Mouse (Mus musculus) lung, postnatal 0 days (tissue): ENCODE data around the gene Iba57. TPM values are rescaled to one million over a fixed set of nuclear protein-coding genes. Genes with fewer than 3 reads are reported as not detected.
"Not testable (repeated sequence)": the region's sequence is repeated elsewhere in the genome, so short reads cannot be mapped to it uniquely, and the experiment has no call there.

Experiments used
- ATAC-seq: fragments of 200-750 bp; cut with Nextera tagmentation; 2 replicates; pipeline ENCODE4 v1.8.0; 2017; ENCODE audit warnings: moderate library complexity
- DNase-seq: peaks from one replicate; pipeline ENCODE4 v3.0.0-alpha.2; 2016; ENCODE audit warnings: low spot score
- H3K27ac ChIP-seq: fragments of 300-500 bp; sonication (generic); 2 replicates; pipeline ENCODE4 v1.5.1; 2014; ENCODE audit warnings: antibody characterized with exemption, mild to moderate bottlenecking, low read length, mixed read lengths
- H3K27me3 ChIP-seq: fragments of 300-500 bp; sonication (generic); replicated peaks from 2 replicates; pipeline ENCODE4 v1.6.1; 2014; ENCODE audit warnings: low read length, mixed read lengths; ENCODE audit not compliant: insufficient read depth
- H3K36me3 ChIP-seq: fragments of 300-500 bp; sonication (generic); 2 replicates; pipeline ENCODE4 v1.6.1; 2014; ENCODE audit warnings: low read length, mixed read lengths; ENCODE audit not compliant: insufficient read depth
- H3K4me1 ChIP-seq: fragments of 300-500 bp; sonication (generic); 2 replicates; pipeline ENCODE4 v1.6.1; 2014; ENCODE audit warnings: antibody characterized with exemption, low read depth, low read length, mixed read lengths; ENCODE audit not compliant: insufficient read depth
- H3K4me2 ChIP-seq: fragments of 300-500 bp; sonication (generic); replicated peaks from 2 replicates; pipeline ENCODE4 v1.6.1; 2014; ENCODE audit warnings: low read depth, mild to moderate bottlenecking, low read length, moderate library complexity, mixed read lengths
- H3K4me3 ChIP-seq: fragments of 300-500 bp; sonication (generic); 2 replicates; pipeline ENCODE4 v1.5.1; 2014; ENCODE audit warnings: low read depth, low read length
- H3K9ac ChIP-seq: fragments of 300-500 bp; sonication (generic); replicated peaks from 2 replicates; pipeline ENCODE4 v1.6.1; 2014; ENCODE audit warnings: low read depth, mild to moderate bottlenecking
- H3K9me3 ChIP-seq: fragments of 300-500 bp; sonication (generic); 2 replicates; pipeline ENCODE4 v1.6.1; 2016; ENCODE audit warnings: low read length, mixed read lengths
- CTCF ChIP-seq: IDR thresholded peaks from 2 replicates; pipeline ENCODE4 v1.5.1; 2016; ENCODE audit warnings: antibody characterized with exemption, mild to moderate bottlenecking
- EP300 ChIP-seq: IDR thresholded peaks from 2 replicates; pipeline ENCODE4 v1.6.1; 2016; ENCODE audit warnings: antibody characterized with exemption, mild to moderate bottlenecking, control low read depth
- WGBS: fragments of 180-500 bp; shearing (Covaris S2); extraction: QIAGEN DNeasy Blood & Tissue Kit; methylation state at CpG from one replicate; pipeline ENCODE4 v1.1.7; 2014; 5-methylcytosine and 5-hydroxymethylcytosine counted together
- polyA plus RNA-seq: library from polyadenylated mRNA; unstranded; fragments of >200 nt; fragmentation: Nextera tagmentation; extraction: Ambion mirVana; gene quantifications from 2 replicates; pipeline ENCODE4 v1.2.1, GENCODE M21; 2015

The Iba57 gene
- polyA plus RNA-seq, result 3.1 and 3.9 TPM in 2 replicates

DNA sequence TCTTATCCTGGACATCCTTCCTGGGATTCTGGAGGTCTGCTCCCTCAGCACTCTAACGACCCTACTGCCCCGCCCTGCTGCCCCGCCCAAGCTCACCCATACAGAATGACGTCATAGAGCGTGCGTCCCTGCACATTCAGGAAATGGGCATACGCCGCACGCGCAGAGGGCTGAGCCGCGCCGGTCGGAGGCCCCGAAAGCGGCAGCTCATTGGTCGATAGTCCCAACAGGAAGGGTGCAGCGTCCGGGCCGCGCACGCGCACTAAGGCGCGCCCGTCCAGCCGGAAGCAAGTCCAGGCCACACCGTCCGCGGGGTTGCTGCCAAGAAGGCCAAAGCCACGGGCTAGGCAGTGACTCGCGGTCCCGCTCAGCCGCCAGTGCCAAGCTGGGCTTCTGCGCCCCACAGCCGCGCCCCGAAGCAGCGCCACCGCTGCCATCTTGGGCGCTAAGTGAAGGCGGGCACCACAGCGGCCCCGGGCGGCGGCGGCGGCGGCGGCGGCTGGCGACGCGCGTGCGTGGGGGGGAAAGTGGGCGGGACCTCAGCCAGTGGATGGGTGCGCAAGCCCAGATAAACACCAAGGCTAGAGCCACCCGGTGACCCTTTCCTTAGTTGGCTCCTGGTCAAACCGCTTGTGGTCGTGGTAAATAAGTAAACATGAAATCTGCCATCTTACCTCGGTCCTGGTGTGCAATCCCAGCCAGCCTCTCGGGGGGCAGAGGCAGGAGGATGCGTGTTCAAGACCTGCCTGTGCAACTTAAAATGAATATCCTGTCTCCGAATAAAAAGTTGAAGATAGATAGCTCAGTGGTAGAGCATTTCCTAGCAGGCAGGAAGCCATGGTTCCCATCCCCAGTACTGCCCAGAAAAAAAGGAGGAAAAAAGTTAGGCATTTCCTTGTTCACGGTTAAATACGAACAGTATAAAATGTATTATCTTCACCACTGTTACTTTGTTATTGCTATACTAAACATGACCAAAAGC is at the start of gene Iba57:
TSS of gene Iba57 (minus strand) at position 485 of the 982 bp plus-strand sequence.
- H3K9me3 ChIP-seq, result no peaks in the 10 kb centered on the region
- ATAC-seq (peak; percentile 98), DNase-seq (peak; percentile 100)
- peak within 1 kb of the TSS; percentile 65 for H3K9ac ChIP-seq
- no peaks in the 10 kb centered on the region for H3K27me3 ChIP-seq
- 2% methylated on average over 55 of the region's 68 CpGs for WGBS
- H3K4me3 ChIP-seq, result peak within 1 kb of the TSS; percentile 60
- H3K27ac ChIP-seq, result peak within 1 kb of the TSS; percentile 100
- TF ChIP-seq CTCF, result peak; percentile 47
- TF ChIP-seq EP300, result peak; percentile 83
- no peaks in the 10 kb centered on the region for H3K36me3 ChIP-seq
- H3K4me1 ChIP-seq, result peaks cover 15% of the 10 kb centered on the region
- peak within 1 kb of the TSS; percentile 60 for H3K4me2 ChIP-seq

DNA sequence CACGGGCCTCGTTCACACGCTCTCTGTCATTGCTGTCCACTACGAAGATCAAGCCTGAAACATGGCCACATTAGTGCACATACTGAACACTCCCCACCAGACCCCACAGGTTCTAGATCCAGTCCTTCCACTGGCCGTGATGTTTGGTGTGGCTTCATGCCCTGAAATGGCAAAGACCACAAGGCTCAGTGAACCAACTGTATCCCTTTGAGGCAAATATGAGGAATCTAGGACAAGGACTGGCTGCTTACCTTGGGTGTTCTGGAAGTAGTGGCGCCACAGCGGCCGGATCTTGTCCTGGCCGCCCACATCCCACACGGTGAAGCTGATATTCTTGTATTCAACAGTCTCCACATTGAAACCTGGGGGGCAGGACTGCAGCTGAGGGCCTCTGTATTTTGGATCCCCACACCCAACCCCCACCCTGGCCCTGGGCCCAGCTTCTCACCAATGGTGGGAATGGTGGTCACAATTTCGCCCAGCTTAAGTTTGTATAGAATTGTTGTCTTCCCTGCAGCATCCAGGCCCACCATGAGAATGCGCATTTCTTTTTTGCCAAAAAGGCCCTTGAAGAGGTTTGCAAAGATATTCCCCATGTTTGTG is 49.5 kb upstream of the Iba57 start:
- Histone ChIP-seq H3K36me3 (peaks cover 19% of the 10 kb centered on the region; the same call in 1 of the 2 replicates), H3K4me1 (peaks cover under 1% of the 10 kb centered on the region; the same call in 1 of the 2 replicates), H3K4me2 (no peak overlapping the region), H3K27me3 (no peaks in the 10 kb centered on the region), H3K9me3 (no peaks in the 10 kb centered on the region), H3K9ac (no peak overlapping the region), H3K4me3 (no peak overlapping the region), H3K27ac (no peak overlapping the region)
- 83% methylated on average over 12 of the region's 12 CpGs for WGBS
- TF ChIP-seq CTCF (no peak), EP300 (no peak)
- ATAC-seq (no peak), DNase-seq (no peak)

DNA sequence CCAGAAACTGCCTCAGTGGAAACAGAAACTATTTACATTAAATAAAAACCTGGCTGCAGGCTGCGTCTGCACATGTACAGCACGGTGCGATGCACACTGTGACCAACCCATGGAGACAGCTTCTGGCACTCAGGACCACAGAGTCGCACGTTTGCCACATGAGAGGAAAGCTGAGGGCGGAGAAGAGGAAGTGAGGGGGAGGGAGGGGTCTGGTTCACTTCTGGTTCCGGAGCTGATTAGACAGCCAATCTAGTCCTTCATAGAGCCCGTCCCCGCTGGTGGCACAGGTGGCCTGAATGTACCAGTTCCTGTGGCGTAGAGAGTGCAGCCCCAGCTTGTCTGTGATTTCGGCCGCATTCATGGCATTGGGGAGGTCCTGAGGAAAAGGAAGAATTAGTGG is 48.8 kb upstream of the Iba57 start:
- H3K9ac ChIP-seq, H3K9me3 ChIP-seq, H3K4me3 ChIP-seq, H3K27ac ChIP-seq, DNase-seq, H3K27me3 ChIP-seq, ATAC-seq, H3K4me1 ChIP-seq, H3K4me2 ChIP-seq: not testable (repeated sequence)
- peaks cover 19% of the 10 kb centered on the region; the same call in 1 of the 2 replicates for H3K36me3 ChIP-seq
- 60% methylated on average over 12 of the region's 12 CpGs for WGBS

DNA sequence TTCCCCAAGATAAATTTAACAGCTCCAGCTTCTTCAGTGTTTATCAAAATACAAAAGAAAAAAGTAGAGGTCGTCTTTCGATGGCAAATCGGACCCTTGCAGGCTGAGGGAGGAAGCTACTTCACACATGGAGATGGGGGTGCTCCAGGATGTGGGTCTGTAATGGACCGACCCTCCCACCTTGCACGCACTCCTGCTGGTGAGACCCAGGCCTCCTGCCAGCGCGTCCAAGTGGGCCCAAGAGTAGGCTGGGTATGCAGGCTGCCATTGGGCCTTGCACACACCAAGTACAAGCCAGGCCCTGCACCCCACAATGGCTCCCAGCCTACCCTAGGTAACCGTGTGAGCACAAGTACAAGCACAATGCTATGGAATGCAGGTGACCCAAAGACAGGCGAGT is 48.0 kb upstream of the Iba57 start:
- WGBS, result 74% methylated on average over 7 of the region's 9 CpGs
- not testable (repeated sequence) for H3K27me3 ChIP-seq, DNase-seq, H3K4me3 ChIP-seq, H3K9ac ChIP-seq, H3K4me2 ChIP-seq, H3K4me1 ChIP-seq, ATAC-seq, H3K9me3 ChIP-seq, H3K27ac ChIP-seq
- H3K36me3 ChIP-seq, result peaks cover 19% of the 10 kb centered on the region; the same call in 1 of the 2 replicates

DNA sequence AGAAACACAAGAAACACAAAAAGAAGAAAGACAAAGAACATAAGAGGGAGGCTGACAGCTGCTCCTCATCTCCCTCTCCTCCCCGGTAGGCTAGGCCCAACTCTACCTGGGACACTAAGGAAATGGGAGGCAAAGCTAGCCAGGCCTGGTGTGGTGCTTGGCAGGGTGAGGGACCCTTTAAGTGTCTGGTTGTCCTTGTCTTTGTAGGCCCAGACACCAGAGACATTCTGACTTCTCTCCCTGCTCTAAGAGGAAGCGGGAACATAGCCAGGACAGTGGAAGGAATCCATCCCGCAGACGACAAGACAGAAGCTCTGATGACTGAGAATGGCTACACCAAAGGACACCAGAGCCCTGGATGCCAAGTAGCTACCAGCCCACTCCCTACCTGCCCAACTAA is 46.5 kb upstream of the Iba57 start:
- Histone ChIP-seq H3K27me3 (no peaks in the 10 kb centered on the region), H3K9me3 (no peaks in the 10 kb centered on the region), H3K4me2 (no peak overlapping the region), H3K4me3 (no peak overlapping the region), H3K36me3 (peaks cover 24% of the 10 kb centered on the region; the same call in 1 of the 2 replicates), H3K9ac (no peak overlapping the region), H3K27ac (no peak overlapping the region), H3K4me1 (peaks cover 5% of the 10 kb centered on the region; the same call in 1 of the 2 replicates)
- DNase-seq (no peak), ATAC-seq (no peak)
- 71% methylated on average over 4 of the region's 4 CpGs for WGBS
- TF ChIP-seq EP300 (no peak), CTCF (no peak)

DNA sequence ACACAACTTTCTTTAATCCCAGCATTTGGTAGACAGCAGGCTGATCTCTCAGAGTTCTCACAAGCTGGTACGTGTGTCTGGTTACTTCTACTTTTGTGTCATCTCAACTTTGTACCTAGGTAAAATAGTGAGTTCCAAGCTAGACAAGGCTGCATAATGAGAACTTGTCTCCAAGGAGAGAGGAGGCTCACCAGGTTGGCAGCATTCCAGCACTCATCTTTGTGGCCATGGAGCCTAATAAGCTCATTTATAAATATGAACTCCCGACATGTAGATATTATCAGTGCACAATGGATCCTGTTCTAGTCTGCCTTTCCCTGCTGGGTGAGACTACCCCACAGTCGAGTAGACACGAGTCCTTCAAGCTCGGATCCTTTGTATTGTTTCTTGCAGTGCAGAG is 46.0 kb upstream of the Iba57 start:
- Histone ChIP-seq H3K4me1 (peaks cover 5% of the 10 kb centered on the region; the same call in 1 of the 2 replicates), H3K9ac (no peak overlapping the region), H3K4me2 (0 out of 2 replicates have a peak overlapping the region, but pooled peaks have one; percentile 84), H3K36me3 (peaks cover 24% of the 10 kb centered on the region; the same call in 1 of the 2 replicates), H3K9me3 (no peaks in the 10 kb centered on the region), H3K4me3 (no peak overlapping the region), H3K27ac (0 out of 2 replicates have a peak overlapping the region, but pooled peaks have one; percentile 97), H3K27me3 (no peaks in the 10 kb centered on the region)
- WGBS, result 54% methylated on average over 5 of the region's 5 CpGs
- DNase-seq (no peak), ATAC-seq (no peak)
- TF ChIP-seq EP300 (no peak), CTCF (no peak)
